Mouse (Mus musculus) midbrain, postnatal 0 days (tissue): ENCODE measurements at regions not wholly inside any gene's neighbourhood (a gene's known extent, or its start where the extent isn't known, plus 50 kb on each side); places are given as distances from the start of the nearest gene placed in this dataset.

Source experiments
- ATAC-seq: fragments of 200-750 bp; cut with Nextera tagmentation; 2 replicates; pipeline ENCODE4 v1.8.0; 2017; ENCODE audit warnings: moderate number of reproducible peaks, mild to moderate bottlenecking, moderate TSS enrichment, moderate library complexity; ENCODE audit not compliant: low FRiP score
- DNase-seq: peaks from one replicate; pipeline ENCODE4 v3.0.0-alpha.2; 2015; ENCODE audit warnings: low spot score
- H3K27ac ChIP-seq: fragments of 300-500 bp; sonication (generic); 2 replicates; pipeline ENCODE4 v1.5.1; 2014; ENCODE audit warnings: low read depth, mild to moderate bottlenecking, low read length, mixed read lengths
- H3K27me3 ChIP-seq: fragments of 300-500 bp; sonication (generic); 2 replicates; pipeline ENCODE4 v1.6.1; 2014; ENCODE audit warnings: low read length, control low read depth, mixed read lengths; ENCODE audit not compliant: insufficient read depth
- H3K36me3 ChIP-seq: fragments of 300-500 bp; sonication (generic); 2 replicates; pipeline ENCODE4 v1.6.1; 2014; ENCODE audit warnings: low read length, control low read depth, mixed read lengths; ENCODE audit not compliant: insufficient read depth
- H3K4me1 ChIP-seq: fragments of 300-500 bp; sonication (generic); 2 replicates; pipeline ENCODE4 v1.6.1; 2014; ENCODE audit warnings: mild to moderate bottlenecking, control low read depth, antibody characterized with exemption, low read length, mixed read lengths; ENCODE audit not compliant: insufficient read depth
- H3K4me2 ChIP-seq: fragments of 300-500 bp; sonication (generic); 2 replicates; pipeline ENCODE4 v1.6.1; 2014; ENCODE audit warnings: low read depth, mild to moderate bottlenecking, low read length, mixed read lengths; ENCODE audit not compliant: poor library complexity, severe bottlenecking
- H3K4me3 ChIP-seq: fragments of 300-500 bp; sonication (generic); 2 replicates; pipeline ENCODE4 v1.5.1; 2014; ENCODE audit warnings: low read depth, mild to moderate bottlenecking, low read length, moderate library complexity
- H3K9ac ChIP-seq: fragments of 300-500 bp; sonication (generic); replicated peaks from 2 replicates; pipeline ENCODE4 v1.6.1; 2014; ENCODE audit warnings: mild to moderate bottlenecking, low read length, moderate library complexity, mixed read lengths; ENCODE audit not compliant: poor library complexity, severe bottlenecking
- H3K9me3 ChIP-seq: fragments of 300-500 bp; sonication (generic); 2 replicates; pipeline ENCODE4 v1.6.1; 2016; ENCODE audit warnings: low read length, control low read depth
- CTCF ChIP-seq: IDR thresholded peaks from 2 replicates; pipeline ENCODE4 v1.5.1; 2016; ENCODE audit warnings: antibody characterized with exemption, mild to moderate bottlenecking
- WGBS: fragments of 180-500 bp; shearing (Covaris S2); extraction: QIAGEN DNeasy Blood & Tissue Kit; methylation state at CpG from one replicate; pipeline ENCODE4 v1.1.7; 2014; 5-methylcytosine and 5-hydroxymethylcytosine counted together

DNA sequence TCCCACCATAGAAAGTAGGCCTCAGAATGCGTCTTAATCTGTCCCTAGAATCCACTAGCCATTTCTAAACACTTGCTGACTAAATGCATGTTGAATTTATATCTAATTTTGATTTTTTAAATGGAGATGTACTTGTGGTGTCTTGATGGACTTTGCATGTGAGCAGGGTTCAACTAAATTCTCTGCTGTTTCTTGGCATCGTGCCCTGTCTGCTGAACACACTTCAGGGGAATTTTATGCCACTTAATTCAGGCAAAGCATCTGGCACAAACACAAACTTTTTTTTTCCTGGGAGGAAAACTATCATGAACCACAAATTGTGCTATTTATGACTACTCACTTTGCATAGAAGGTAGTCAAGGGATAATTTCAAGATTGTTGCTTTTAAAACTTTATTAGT lies 87.7 kb downstream of the Stc2 start:
- 74% methylated on average over 2 of the region's 2 CpGs for WGBS
- Histone ChIP-seq H3K27me3 (no peaks in the 10 kb centered on the region), H3K9ac (no peak overlapping the region), H3K4me2 (no peak overlapping the region), H3K36me3 (no peaks in the 10 kb centered on the region), H3K4me3 (no peak overlapping the region), H3K4me1 (no peaks in the 10 kb centered on the region), H3K27ac (no peak overlapping the region), H3K9me3 (no peaks in the 10 kb centered on the region)
- ATAC-seq (no peak), DNase-seq (peak; percentile 9)
- no peak for TF ChIP-seq CTCF

DNA sequence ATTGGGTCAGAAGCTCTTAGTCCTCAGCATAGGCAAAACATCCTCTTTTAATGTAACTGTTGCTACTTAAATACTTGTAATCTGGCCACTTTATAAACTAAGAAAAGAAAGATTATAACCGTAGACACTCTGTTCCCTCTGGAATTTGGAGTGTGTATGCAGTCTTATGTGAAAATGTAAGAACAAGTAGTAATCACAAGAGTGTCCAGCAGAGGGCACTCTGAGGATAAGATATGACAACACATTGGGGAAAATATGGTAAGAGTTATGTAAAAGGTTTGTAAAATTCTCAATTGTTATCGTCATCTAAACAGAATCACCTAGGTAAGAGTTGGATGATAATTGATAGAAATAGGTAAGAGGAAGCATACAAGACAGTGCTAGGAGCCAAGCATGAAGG lies 66.2 kb upstream of the Gm17332 start:
- Histone ChIP-seq H3K27ac (no peak overlapping the region), H3K9ac (no peak overlapping the region), H3K4me1 (no peaks in the 10 kb centered on the region), H3K4me3 (no peak overlapping the region), H3K27me3 (no peaks in the 10 kb centered on the region), H3K9me3 (no peaks in the 10 kb centered on the region), H3K4me2 (no peak overlapping the region), H3K36me3 (no peaks in the 10 kb centered on the region)
- whole genome bisulfite sequencing = 14% methylated on average over 2 of the region's 2 CpGs
- ATAC-seq (0 out of 2 replicates have a peak, but pooled peaks have one; percentile 49), DNase-seq (peak; percentile 92)
- TF ChIP-seq CTCF = peak; percentile 93
